Mouse (Mus musculus) brain, adult 2 months (tissue): ENCODE results near the gene Ttll13.

ENCODE experiments used
- DNase-seq: peaks from one replicate; pipeline ENCODE4 v3.0.0; 2011; ENCODE audit warnings: low read depth, low spot score

The Ttll13 gene

GRCm38 (mm10) chr7:80246148-80246721 lies at the start of gene Ttll13:
Ttll13 (plus strand) TSS chr7:80246376.
- peak; percentile 99 for DNase-seq

DNA sequence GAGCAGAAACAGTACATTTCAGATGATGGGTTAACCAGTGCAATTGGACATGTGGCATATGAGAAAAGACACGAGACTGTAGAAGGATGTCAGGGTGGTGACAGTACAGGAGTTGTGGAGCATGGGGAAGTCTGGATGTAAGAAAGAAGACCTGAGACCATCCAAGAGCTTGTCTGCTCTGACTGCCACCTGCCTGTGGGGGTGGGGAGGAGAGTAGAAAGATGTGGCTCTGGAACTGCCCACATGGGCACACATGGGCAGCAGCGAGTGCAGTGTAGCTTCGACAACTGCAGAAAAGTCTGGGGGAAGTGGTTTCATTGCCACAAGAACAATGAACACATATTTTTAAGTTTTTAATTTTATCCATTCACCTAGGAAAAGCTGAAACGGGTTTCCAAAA lies 48.8 kb upstream of the Ttll13 start:
- DNase-seq: peak; percentile 45

GRCm38 (mm10) chr7:80197941-80198778 lies 48.0 kb upstream of the Ttll13 start:
- peak; percentile 85 for DNase-seq

GRCm38 (mm10) chr7:80198863-80199262 lies 47.3 kb upstream of the Ttll13 start:
- no peak for DNase-seq

DNA sequence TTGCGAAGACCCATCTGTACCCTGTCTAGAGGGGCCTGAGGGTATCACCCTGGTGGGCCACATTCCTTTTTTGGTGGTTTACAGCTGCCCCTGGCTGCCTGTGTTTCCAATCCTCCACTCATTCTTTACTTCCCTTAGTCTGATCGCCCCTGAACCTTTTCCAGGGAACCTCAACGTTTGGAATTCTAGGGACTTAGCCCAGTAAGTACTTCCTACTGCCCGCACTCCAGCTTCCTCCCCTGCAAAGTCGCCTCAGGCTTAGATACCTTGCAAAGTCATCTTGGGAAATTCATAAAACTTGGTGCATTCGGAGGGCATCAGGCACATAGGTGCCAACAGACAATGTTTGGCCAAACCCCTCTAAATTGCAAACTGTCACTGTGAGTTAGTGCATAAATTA lies 46.9 kb upstream of the Ttll13 start:
- DNase-seq: no peak

- DNase-seq: no peak
Observed at GRCm38 (mm10) chr7:80199851-80200587, 46.2 kb upstream of the Ttll13 start.

DNA sequence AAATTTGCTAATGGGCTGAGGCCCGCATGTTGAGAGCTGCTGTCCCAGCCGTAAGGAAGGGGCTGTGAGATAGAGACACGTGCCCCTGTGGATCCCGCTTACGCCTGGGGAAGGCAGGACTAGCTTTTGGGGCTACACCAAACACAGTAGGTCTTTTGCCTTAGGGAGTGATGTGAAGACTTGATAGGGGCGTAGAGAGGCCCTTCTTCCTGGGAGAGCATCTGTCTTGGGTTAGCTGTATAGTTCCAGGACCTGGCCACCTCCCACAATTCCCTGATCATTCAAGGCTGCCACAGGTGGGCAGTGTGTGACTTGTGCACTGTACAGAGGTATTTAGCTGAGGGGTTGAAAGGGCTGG lies 45.6 kb upstream of the Ttll13 start:
- no peak for DNase-seq

DNA sequence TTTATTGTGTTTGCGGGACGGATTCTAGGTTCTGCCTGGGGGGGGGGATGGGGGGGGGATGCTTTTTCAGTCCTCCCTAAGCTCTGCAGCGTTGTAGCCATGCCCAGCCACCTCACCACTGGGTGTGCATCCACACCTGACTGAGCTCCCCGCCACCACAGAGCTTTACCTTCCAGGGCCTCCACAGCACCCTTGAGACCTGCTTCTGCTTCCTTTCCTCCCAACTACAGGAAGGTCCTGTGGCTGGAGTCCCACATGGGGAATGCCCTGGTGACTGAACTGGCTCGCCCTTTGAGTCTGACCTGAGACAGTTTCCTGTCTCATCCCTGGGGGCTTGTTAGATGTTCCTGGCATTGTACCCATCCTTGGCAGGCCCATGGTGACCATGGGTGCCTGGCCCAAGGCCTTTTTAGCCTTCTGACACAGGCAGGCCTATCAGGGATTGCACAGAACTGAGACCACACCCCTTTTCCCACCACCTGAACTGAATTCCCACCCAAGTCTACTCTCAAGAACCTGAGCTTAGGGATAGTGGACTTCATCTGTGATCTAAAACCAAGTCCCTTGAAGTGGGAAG lies 45.1 kb upstream of the Ttll13 start:
- DNase-seq: no peak

GRCm38 (mm10) chr7:80201888-80202540 lies 44.2 kb upstream of the Ttll13 start:
- DNase-seq: no peak

- no peak for DNase-seq
Observed at GRCm38 (mm10) chr7:80202961-80203360, 43.2 kb upstream of the Ttll13 start.

DNA sequence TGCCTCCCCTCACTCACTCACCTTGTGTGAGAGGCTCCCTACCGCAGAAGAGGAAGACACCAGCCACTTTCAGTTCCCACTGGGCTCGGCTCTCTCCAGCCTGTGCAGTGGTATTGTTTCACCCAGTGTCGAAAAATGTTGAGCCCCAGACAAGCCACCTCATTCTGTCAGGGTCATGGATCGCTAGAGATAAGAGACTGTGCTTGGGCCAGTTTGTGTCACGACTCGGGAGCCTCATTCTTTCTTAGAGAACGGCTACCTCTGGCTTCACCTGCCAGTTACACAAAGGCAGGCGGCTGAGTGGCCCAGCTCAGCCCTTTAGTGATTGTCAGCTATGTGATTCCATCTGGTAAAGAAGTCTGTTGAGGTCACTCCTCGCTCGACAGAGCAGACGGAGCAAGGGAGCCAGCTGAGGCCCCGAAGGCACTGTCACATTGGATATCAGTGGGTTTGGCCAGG lies 42.5 kb upstream of the Ttll13 start:
- no peak for DNase-seq

- no peak for DNase-seq
Observed at GRCm38 (mm10) chr7:80204362-80204761, 41.8 kb upstream of the Ttll13 start.

DNA sequence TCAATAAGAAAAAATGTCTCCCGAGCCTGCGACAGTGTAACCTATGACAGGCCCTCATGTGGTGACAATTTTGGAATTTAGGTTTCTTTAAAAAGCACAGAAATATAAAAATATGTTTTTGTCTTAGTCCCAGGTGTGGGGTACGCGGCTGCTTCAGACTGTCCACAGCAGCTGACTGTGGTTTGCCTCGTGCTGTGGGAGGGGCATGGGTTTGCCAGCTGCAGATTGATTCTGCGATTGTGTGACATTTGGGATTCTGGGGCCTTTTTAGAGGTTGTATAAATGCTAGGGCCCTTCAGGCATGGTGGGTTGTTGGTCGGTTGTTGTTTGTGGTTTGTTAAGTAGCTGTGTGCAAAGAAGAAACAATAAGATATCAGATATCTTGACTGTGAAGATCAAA lies 41.2 kb upstream of the Ttll13 start:
- DNase-seq: no peak

DNA sequence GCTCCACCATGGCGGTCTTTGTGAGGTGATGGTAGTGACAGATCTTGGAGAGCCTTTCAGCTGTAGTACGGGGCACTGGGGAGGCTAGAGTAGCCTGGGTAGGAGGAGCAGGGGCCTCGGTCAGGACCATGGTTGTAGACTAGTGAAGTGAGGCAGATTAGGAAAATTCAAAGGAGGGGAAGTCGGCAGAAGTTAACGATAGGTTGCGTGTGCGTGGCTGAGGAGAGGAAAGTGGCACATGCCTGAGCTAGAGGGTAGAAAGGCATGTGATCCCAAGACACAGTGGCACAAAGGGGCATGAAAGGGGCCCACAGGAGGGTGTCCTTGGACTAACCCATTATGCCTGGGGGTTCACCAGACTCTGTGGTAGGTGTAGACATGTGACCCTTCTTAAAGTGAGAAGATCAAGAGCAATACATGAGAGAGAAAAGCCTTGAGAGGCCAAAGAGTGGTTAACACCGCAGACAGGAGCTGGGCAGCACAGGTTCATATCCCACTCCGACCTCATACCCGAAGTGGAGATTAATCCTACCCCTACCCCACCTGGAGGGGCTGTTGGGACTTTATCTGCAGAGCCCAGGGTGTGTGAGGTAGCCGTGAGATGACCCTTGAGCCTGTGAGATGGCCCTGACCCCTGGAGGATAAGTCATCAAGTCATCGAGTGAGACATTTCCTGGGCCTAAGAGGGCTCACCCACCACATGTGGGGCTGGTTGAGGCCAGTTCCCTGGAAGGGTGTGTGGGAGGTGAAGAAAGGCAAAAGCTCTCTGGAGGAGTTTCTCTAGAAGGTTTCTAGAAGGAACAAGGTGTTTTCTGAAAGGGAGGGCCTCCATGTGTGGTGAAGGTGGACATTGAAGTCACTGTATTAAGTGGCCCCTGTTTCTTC lies 40.2 kb upstream of the Ttll13 start:
- DNase-seq: no peak

DNA sequence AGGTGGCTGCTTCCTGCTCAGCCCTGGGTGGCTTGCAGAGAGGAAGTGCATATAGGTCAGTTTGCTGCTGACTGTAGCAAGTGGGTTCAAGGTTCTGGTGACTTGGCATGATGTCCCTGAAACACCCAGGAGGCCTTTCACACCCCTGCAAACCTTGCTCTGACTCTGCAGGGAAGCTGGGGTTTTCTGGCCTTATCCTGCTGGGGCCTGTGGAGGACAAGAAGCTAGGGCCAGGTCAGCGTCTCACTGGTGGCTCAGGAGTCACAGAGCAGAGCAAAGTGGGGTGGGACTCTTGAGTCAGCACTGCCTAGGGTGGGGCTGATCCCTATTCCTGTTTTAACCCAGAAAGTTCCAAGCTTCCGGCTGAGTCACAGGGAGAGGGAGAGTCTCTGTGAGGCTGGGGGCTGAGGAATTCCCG lies 38.9 kb upstream of the Ttll13 start:
- no peak for DNase-seq

DNA sequence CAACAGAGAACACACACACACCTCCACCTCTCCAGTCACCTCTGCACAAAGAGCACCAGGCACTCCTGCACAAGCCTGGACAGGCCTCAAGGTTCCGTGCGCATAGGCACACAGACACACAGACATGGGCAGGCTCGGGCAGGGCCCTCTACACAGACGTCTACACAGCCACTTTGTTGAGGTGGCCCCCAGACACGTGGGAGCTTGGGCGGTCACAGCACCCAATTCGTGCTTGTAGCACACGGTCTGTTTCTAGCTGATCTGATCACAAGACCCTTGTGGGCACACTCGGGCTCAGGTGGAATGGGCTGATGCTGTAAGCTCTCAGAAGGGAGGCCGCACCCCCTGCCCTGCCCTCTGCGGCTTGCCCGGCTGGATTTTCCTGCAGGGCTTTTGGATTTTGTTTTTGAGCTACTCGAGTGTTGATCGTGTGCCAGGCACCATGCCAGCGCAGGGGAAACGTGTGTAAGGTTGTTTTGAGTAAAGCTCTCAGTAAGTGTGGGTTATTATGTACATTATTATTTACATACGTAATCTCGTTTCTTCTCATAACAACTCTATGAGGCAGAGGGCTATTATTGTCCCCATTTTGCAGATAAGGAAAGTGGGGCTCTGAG lies 38.0 kb upstream of the Ttll13 start:
- no peak for DNase-seq

DNA sequence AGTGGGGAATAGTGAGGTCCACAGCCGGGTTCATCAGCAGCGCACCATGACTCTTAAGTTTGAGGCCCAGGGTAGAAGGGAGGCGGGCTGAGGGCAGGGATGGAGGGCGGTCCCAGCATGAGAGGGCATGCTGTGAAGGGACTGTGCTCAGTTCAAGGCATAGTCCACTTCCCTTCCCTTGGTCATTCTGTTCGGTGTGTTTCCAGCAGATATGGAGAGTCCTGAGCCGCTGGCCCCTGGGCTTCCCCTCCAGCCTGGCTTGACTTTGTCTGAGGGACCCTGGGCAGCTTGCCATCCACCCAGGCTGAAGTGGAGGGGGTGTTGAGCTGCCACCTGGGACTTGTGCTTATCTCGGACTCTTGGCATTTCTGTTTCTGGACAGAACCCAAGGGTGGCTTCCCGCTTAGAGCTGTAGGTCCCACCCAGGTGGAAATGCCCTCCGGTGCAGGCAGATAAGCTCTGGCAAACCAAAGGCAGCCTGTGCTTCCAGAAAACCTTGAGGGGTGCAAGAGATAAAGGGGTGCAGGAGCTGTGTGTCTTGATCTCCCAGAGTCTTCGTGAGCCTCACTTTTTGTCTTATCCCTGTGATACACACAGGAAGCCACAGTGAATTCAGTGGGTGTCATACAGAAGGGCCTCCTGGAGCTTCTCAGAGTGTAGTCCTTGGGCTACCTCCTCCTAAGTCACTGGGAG lies 37.3 kb upstream of the Ttll13 start:
- no peak for DNase-seq

GRCm38 (mm10) chr7:80209669-80210068 lies 36.5 kb upstream of the Ttll13 start:
- DNase-seq: peak; percentile 43

GRCm38 (mm10) chr7:80210982-80211381 lies 35.2 kb upstream of the Ttll13 start:
- DNase-seq: no peak

GRCm38 (mm10) chr7:80213604-80214003 lies 32.6 kb upstream of the Ttll13 start:
- DNase-seq: no peak
